Mouse (Mus musculus) heart, embryonic 13.5 days (tissue): ENCODE measurements at regions not wholly inside any gene's neighbourhood (a gene's known extent, or its start where the extent isn't known, plus 50 kb on each side); places are given as distances from the start of the nearest gene placed in this dataset.
A peak's percentile ranks its signal among the peaks of the same experiment; 100 is the strongest.

Experiments
- ATAC-seq: fragments of 200-750 bp; cut with Nextera tagmentation; 2 replicates; pipeline ENCODE4 v1.8.0; 2017; ENCODE audit warnings: moderate TSS enrichment; ENCODE audit not compliant: insufficient number of reproducible peaks, low FRiP score, low TSS enrichment; ENCODE audit errors: extremely low read depth
- H3K27ac ChIP-seq: fragments of 300-500 bp; sonication (generic); replicated peaks from 2 replicates; pipeline ENCODE4 v1.5.1; 2015; ENCODE audit warnings: moderate library complexity, mild to moderate bottlenecking, inconsistent platforms
- H3K27me3 ChIP-seq: fragments of 300-500 bp; sonication (generic); replicated peaks from 2 replicates; pipeline ENCODE4 v1.6.1; 2015; ENCODE audit warnings: mild to moderate bottlenecking, inconsistent platforms
- H3K36me3 ChIP-seq: fragments of 300-500 bp; sonication (generic); 2 replicates; pipeline ENCODE4 v1.6.1; 2015; ENCODE audit warnings: mild to moderate bottlenecking, inconsistent platforms
- H3K4me1 ChIP-seq: fragments of 300-500 bp; sonication (generic); 2 replicates; pipeline ENCODE4 v1.6.1; 2015; ENCODE audit warnings: inconsistent platforms
- H3K4me2 ChIP-seq: fragments of 300-500 bp; sonication (generic); 2 replicates; pipeline ENCODE4 v1.6.1; 2015; ENCODE audit warnings: inconsistent platforms, mild to moderate bottlenecking, moderate library complexity
- H3K4me3 ChIP-seq: fragments of 300-500 bp; sonication (generic); 2 replicates; pipeline ENCODE4 v1.5.1; 2015; ENCODE audit warnings: moderate library complexity, mild to moderate bottlenecking, inconsistent platforms
- H3K9ac ChIP-seq: fragments of 300-500 bp; sonication (generic); 2 replicates; pipeline ENCODE4 v1.6.1; 2015; ENCODE audit warnings: inconsistent platforms, mild to moderate bottlenecking, moderate library complexity
- H3K9me3 ChIP-seq: fragments of 300-500 bp; sonication (generic); 2 replicates; pipeline ENCODE4 v1.6.1; 2016; ENCODE audit warnings: inconsistent platforms
- WGBS: fragments of 180-500 bp; shearing (Covaris S2); methylation state at CpG from one replicate; pipeline ENCODE4 v1.1.7; 2015; ENCODE audit warnings: mixed read lengths; 5-methylcytosine and 5-hydroxymethylcytosine counted together

DNA sequence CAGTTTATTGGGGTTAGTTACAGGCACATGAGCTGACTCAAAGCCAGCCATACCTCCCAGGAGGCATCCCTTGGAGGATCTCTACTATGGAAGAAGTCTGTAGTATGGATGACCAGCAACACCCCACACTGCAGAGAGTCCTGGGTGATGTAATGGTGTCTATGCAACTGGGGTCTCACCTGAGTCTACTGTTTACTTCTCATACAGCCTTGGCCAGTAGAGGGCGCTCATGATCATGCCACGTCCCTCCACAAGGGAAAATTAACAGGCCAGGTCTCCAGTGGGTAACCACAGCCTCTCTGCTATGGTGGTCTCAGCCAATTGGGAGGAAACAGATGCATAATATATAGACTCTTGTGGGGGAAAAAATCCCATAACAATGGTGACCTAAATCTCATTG is 111.7 kb downstream of the Cdh26 start:
- Histone ChIP-seq H3K4me1 (no peaks in the 10 kb centered on the region), H3K4me3 (no peak overlapping the region), H3K4me2 (no peak overlapping the region), H3K9me3 (no peaks in the 10 kb centered on the region), H3K36me3 (no peaks in the 10 kb centered on the region), H3K9ac (no peak overlapping the region), H3K27me3 (peaks cover 13% of the 10 kb centered on the region; the same call in 1 of the 2 replicates), H3K27ac (no peak overlapping the region)
- no peak for ATAC-seq
- WGBS: 17% methylated on average over 2 of the region's 2 CpGs

DNA sequence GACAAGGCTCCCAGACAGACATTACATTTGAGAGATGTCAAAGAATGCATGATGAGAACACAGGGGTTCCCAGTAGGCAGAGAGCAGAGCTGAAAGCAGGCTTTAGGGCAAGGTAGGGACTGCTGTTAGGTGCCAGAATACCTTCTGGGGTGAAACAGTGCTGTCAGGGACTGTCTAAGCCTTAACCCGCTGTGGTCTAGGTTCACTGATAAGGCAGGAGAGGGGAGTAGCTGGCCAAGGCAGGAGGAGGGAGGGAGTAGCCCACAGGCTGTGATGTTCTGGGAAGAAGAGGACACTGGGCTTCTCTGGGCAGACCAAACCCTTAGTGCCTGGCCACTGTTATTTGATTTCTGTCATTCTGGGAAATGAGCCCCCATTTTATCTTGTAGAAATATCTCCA is 114.1 kb downstream of the Cdh26 start:
- WGBS: 25% methylated on average over 1 of the region's 1 CpGs
- H3K4me2 ChIP-seq: no peak overlapping the region
- no peak overlapping the region for H3K4me3 ChIP-seq
- H3K9me3 ChIP-seq: no peaks in the 10 kb centered on the region
- H3K36me3 ChIP-seq: no peaks in the 10 kb centered on the region
- no peaks in the 10 kb centered on the region for H3K4me1 ChIP-seq
- no peak for ATAC-seq
- H3K27me3 ChIP-seq: peaks cover 13% of the 10 kb centered on the region; the same call in 1 of the 2 replicates
- no peak overlapping the region for H3K27ac ChIP-seq
- no peak overlapping the region for H3K9ac ChIP-seq

DNA sequence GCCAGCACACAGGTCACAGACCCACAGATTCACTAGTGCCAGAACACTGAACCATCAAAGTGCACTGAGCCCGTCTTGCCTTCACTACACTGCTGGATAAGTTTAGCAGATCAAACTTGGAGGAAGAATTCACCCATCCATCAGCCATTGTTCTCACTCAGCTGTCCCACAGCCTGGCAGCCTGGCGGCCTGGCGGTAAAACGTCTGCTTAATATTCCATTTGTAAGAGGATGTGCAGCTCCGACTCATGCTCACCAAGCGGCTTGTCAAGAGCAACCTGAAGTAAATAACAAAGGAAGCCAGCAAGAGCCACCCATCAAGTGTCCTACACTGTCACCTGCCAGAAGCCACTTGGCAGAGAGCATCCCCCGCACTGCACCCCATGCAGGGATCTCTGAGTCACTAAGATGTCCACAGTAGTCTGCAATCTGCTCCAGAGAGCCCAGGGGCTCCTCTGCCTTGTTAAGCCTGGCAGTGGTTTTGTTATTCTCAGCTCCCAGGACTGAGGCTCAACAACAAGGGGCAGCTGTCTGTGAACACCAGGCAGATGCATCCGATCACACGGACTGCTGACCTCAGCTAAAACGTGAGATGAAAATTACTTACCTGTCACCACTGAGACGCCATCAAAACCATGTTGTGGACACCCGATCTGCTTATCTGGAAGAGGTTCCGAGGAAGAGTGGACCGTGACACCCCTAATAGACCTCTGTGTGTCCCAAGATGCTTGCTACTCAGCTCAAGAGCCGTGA is 115.4 kb downstream of the Cdh26 start:
- ATAC-seq: no peak
- Histone ChIP-seq H3K27ac (no peak overlapping the region), H3K27me3 (peaks cover 13% of the 10 kb centered on the region; the same call in 1 of the 2 replicates), H3K4me2 (no peak overlapping the region), H3K9ac (no peak overlapping the region), H3K36me3 (no peaks in the 10 kb centered on the region), H3K4me1 (no peaks in the 10 kb centered on the region), H3K9me3 (no peaks in the 10 kb centered on the region), H3K4me3 (no peak overlapping the region)
- WGBS: 69% methylated on average over 15 of the region's 15 CpGs

DNA sequence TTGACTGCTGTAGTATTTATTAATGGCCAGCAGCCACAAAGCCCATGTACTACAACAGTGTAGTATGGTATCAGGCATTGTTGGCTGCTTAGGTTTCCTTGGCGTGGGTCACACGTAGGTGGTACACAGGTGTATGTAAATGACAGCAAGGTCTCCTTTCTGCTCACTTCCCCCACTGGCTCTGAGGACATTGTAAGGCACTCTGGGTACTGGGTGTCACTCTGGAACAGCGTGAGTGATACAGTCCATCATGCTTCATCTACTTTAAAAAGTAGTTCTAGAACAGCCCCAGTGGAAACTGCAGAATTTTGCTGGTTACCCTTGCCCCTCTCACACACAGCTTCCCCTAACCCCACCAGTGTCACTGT is 116.0 kb downstream of the Cdh26 start:
- no peak overlapping the region for H3K27ac ChIP-seq
- 80% methylated on average over 3 of the region's 3 CpGs for WGBS
- H3K9me3 ChIP-seq: no peaks in the 10 kb centered on the region
- no peak for ATAC-seq
- H3K4me3 ChIP-seq: no peak overlapping the region
- H3K27me3 ChIP-seq: peaks cover 13% of the 10 kb centered on the region; the same call in 1 of the 2 replicates
- no peaks in the 10 kb centered on the region for H3K4me1 ChIP-seq
- H3K9ac ChIP-seq: no peak overlapping the region
- no peaks in the 10 kb centered on the region for H3K36me3 ChIP-seq
- H3K4me2 ChIP-seq: no peak overlapping the region

DNA sequence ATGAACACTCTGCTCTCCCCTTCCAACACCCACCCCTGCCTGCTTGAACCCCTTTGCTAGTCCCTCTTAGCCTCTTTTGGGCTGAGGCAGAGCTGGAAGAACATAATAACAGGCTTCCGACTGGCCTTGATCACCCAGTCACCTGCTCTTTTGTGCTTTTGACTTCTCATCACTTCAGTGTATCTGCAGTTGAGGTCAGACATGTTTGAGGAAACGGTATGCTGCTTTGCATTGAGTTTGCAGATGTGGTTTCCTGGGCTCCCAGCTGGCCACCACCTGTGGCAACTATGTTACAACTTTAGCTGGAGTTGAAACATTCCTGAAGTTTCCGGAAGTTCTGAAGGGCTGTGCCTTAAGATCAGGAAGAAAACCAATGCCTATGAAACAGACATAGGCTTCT is 116.6 kb downstream of the Cdh26 start:
- H3K9me3 ChIP-seq: no peaks in the 10 kb centered on the region
- H3K9ac ChIP-seq: no peak overlapping the region

DNA sequence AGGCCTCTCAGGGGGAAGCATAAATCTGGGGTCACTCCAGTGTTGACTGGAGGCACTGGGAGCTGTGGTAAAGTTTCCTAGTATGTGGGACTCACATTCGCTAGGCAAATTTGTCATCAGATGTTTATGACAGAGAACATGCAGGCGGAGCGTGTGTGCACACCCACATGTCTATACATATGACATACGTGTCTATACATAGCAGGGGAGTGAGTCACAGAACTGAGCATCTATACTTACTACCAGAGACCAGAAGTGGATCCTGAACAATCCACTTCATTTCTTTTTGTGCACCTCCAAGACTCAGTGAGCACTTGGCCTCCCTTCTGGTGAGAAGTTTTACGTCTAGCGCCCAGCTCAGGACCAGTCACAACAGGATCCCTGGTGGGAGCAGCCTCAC is 118.6 kb downstream of the Cdh26 start:
- Histone ChIP-seq H3K4me3 (no peak overlapping the region), H3K9me3 (no peaks in the 10 kb centered on the region), H3K27me3 (peaks cover 13% of the 10 kb centered on the region; the same call in 1 of the 2 replicates), H3K4me1 (no peaks in the 10 kb centered on the region), H3K4me2 (no peak overlapping the region), H3K27ac (no peak overlapping the region), H3K36me3 (no peaks in the 10 kb centered on the region), H3K9ac (no peak overlapping the region)
- WGBS: 85% methylated on average over 6 of the region's 6 CpGs
- ATAC-seq: no peak

More for the DNA sequence above, 116.6 kb downstream of the Cdh26 start:
- H3K27me3 ChIP-seq: peaks cover 13% of the 10 kb centered on the region; the same call in 1 of the 2 replicates
- H3K4me1 ChIP-seq: no peaks in the 10 kb centered on the region
- no peak overlapping the region for H3K27ac ChIP-seq
- no peak overlapping the region for H3K4me2 ChIP-seq
- no peak overlapping the region for H3K4me3 ChIP-seq
- ATAC-seq: no peak
- H3K36me3 ChIP-seq: no peaks in the 10 kb centered on the region
- 62% methylated on average over 3 of the region's 3 CpGs for WGBS

DNA sequence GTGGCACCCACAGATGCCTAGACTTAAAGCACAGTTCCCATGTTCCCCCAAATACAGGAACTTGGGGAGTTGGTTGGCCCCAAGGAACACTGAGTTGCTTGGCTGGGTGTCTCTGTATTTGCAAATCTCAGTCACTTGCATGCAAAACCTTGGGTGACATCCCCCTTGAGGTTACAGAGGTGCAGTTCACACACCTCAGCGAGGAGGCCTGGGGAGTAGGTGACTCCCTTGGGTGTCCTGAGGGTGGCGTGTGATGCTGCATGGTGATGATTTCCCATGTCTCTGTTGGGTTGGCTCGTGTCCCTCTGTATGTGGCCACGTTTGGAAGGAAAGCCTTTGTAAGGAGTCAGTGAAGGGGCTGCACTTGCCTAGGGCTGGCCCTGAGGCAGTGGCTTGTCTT is 123.4 kb downstream of the Cdh26 start:
- no peaks in the 10 kb centered on the region for H3K36me3 ChIP-seq
- H3K9me3 ChIP-seq: no peaks in the 10 kb centered on the region
- H3K9ac ChIP-seq: no peak overlapping the region
- no peak for ATAC-seq
- H3K4me1 ChIP-seq: peaks cover 23% of the 10 kb centered on the region
- peaks cover 1% of the 10 kb centered on the region; the same call in 1 of the 2 replicates for H3K27me3 ChIP-seq
- H3K27ac ChIP-seq: no peak overlapping the region
- WGBS: 65% methylated on average over 4 of the region's 4 CpGs
- H3K4me2 ChIP-seq: no peak overlapping the region
- H3K4me3 ChIP-seq: no peak overlapping the region

DNA sequence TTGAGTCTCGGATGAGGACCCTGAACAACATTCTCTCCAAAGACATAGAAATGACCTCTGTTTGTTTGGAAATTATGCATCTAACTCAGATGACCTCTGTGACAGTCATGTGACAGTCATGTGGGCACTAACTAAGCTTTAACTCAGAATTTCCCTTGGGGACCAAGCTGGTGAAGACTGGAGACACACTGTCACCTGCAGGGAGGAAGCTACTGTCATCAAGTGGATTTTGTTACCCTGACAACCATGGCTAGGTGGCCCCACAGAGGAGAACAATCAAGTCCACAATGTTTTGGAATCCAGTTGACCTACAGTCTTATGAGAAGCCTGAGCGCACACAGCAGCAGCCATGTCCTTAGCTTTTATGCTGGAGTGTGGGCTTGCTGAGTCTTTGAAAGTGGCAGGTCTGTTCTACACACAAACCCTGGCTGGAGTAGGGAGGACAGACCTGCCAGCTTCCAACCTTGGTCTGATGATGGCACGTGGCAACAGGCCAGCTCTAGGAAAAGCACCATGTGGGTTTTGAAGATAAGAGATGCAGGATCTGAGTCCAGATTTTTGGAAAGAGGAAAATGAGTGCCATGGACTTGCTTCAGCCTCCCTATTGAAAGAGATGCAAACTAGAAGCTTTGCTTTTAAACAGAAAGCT is 125.5 kb downstream of the Cdh26 start:
- Histone ChIP-seq H3K36me3 (no peaks in the 10 kb centered on the region), H3K27me3 (peaks cover 3% of the 10 kb centered on the region; the same call in 1 of the 2 replicates), H3K4me3 (no peak overlapping the region), H3K4me1 (peaks cover 23% of the 10 kb centered on the region), H3K9ac (no peak overlapping the region), H3K9me3 (no peaks in the 10 kb centered on the region), H3K27ac (no peak overlapping the region), H3K4me2 (no peak overlapping the region)
- no peak for ATAC-seq
- 69% methylated on average over 3 of the region's 3 CpGs for WGBS

DNA sequence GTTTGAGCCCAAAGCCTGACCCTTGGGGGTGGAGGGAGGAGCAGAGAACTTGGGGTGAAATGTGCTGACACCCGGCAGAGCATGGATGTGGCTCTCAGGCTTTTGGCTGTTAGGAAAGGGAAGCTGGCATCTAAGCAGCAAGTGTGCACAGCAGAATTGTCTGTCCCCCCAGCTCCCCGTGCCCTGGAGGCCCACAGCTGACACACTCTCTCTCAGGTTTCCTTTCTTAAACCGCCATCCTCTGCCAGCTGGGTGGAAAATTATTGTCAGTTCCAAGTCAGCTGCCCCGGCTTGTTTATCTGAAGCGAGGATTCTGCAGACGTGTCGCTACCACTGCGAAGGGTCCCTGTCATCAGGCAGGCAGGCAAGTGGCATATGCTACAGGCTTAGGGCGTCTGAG is 127.6 kb downstream of the Cdh26 start:
- Histone ChIP-seq H3K27ac (peak overlapping the region; percentile 43; the same call in 1 of the 2 replicates), H3K9ac (0 out of 2 replicates have a peak overlapping the region, but pooled peaks have one; percentile 40), H3K4me2 (no peak overlapping the region), H3K4me1 (peaks cover 23% of the 10 kb centered on the region), H3K9me3 (no peaks in the 10 kb centered on the region), H3K36me3 (no peaks in the 10 kb centered on the region), H3K27me3 (peaks cover 3% of the 10 kb centered on the region; the same call in 1 of the 2 replicates), H3K4me3 (no peak overlapping the region)
- ATAC-seq: no peak
- WGBS: 27% methylated on average over 9 of the region's 9 CpGs

DNA sequence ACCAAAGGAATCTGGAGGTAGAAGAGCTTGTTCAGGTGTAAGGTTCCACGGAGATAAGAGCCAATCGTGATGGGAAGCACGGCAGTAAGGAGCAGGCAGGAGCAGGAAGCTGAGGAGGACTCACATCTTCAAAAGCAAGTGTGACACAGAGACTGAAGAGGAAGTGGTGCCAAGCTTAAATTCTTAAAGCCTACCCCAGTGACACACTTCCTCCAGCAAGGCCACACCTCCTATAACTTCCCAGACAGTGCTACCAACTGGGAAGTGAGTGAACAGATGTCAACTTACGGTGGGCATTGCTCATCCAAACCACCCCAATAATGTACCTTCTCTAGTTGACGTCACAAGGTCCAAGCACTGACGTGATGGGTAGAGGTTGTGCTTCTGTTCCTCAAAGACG is 133.0 kb downstream of the Cdh26 start:
- H3K27me3 ChIP-seq: peaks cover 3% of the 10 kb centered on the region; the same call in 1 of the 2 replicates
- no peaks in the 10 kb centered on the region for H3K9me3 ChIP-seq
- no peak overlapping the region for H3K4me3 ChIP-seq
- H3K36me3 ChIP-seq: no peaks in the 10 kb centered on the region
- WGBS: 72% methylated on average over 7 of the region's 7 CpGs
- no peak overlapping the region for H3K4me2 ChIP-seq
- peaks cover 16% of the 10 kb centered on the region for H3K4me1 ChIP-seq
- no peak overlapping the region for H3K9ac ChIP-seq
- no peak overlapping the region for H3K27ac ChIP-seq
- ATAC-seq: no peak

DNA sequence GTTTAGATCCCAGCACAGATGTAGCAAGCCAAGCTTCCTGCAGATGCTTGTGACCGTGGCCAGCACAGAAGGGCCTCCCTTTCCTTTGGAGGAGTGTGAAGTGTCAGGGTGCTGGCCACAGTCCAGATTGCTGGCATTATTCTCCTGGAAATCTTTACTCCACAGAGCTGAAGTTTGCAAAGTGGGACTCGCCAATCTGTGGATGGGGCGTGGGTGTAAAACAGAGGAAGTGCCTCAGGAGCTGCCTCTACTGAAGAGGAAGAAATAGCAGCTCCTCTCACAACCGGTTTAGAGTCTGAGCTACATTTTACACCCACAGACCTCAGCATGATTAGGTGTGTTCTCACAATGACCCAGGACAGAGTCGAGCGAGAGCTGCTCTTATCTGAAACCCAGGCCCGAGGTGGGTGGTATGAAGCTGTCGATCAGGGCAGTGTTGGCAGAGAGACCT is 135.1 kb downstream of the Cdh26 start:
- peak; percentile 23; the same call in 1 of the 2 replicates for ATAC-seq
- WGBS: 22% methylated on average over 8 of the region's 8 CpGs
- no peaks in the 10 kb centered on the region for H3K36me3 ChIP-seq
- no peaks in the 10 kb centered on the region; the same call in 1 of the 2 replicates for H3K27me3 ChIP-seq
- peaks cover 16% of the 10 kb centered on the region for H3K4me1 ChIP-seq
- H3K27ac ChIP-seq: peak overlapping the region; percentile 30
- no peak overlapping the region for H3K9ac ChIP-seq
- H3K9me3 ChIP-seq: no peaks in the 10 kb centered on the region
- H3K4me2 ChIP-seq: no peak overlapping the region
- no peak overlapping the region for H3K4me3 ChIP-seq
